Mouse (Mus musculus): Measurements from ENCODE around the gene Serpind1. TPM values are rescaled to one million over a fixed set of nuclear protein-coding genes. Genes with fewer than 3 reads are reported as not detected.

The Serpind1 gene
- polyA plus RNA-seq (2015; fragmentation: Nextera tagmentation; extraction: Ambion mirVana) = 0.68 and 1.1 TPM in 2 replicates

DNA sequence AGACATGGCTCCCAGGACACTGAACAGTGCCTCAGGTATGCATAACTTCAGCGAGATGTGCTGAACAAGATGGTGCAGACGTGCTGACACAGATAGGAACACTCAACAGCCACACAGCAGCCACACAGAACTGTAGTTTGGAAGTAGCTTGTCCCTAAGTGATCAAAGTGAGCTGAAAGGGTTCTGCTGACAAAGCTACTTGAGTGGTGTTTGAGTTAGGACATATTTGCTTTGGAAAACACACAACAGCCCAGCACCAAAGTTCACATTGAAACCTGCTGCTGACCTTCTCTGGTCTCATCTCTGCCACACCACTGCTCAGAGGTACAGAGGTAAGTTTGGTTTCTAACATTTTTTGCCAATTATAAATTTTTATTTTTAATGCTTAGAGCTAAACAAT is at the start of gene Serpind1:
TSS of gene Serpind1 (plus strand) at position 256 of the 400 bp plus-strand sequence.
- H3K9ac ChIP-seq = no peak within 1 kb of the TSS
- H3K4me2 ChIP-seq = no peak within 1 kb of the TSS
- no peaks in the 10 kb centered on the region for H3K9me3 ChIP-seq
- WGBS = 78% methylated on average over 2 of the region's 2 CpGs
- ATAC-seq (ENCODE audit: insufficient number of reproducible peaks, low FRiP score, low TSS enrichment, low read depth) = no peak
- no peaks in the 10 kb centered on the region for H3K27me3 ChIP-seq
- no peak within 1 kb of the TSS for H3K4me3 ChIP-seq
- peaks cover 4% of the 10 kb centered on the region; the same call in 1 of the 2 replicates for H3K36me3 ChIP-seq
- H3K4me1 ChIP-seq = no peaks in the 10 kb centered on the region
- no peak within 1 kb of the TSS for H3K27ac ChIP-seq

DNA sequence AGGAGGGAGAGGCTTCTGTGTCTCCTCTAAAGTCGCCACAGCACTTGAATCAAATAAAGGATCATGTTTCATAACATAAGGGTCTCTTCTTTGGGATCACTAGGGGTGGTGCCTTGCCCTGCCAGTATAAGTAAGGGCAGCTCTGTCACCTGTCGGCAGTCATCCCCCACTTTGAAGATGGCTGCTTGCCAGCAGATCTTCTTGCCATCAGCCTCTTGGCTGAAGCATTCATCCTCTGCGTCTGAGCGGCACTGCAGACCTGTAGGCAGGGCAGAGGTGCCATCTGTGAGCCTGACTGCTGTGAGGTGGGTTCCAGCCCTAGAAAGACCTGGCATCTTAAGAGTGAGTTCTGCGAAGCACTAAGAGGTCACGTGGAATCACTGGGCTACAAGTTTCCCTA is 48.0 kb upstream of the Serpind1 start:
- no peak overlapping the region for H3K4me3 ChIP-seq
- H3K9ac ChIP-seq = no peak overlapping the region
- no peak for ATAC-seq (ENCODE audit: insufficient number of reproducible peaks, low FRiP score, low TSS enrichment, low read depth)
- H3K27ac ChIP-seq = no peak overlapping the region
- peaks cover 11% of the 10 kb centered on the region for H3K27me3 ChIP-seq
- no peak overlapping the region for H3K4me2 ChIP-seq
- H3K4me1 ChIP-seq = peaks cover 2% of the 10 kb centered on the region
- peaks cover 79% of the 10 kb centered on the region for H3K36me3 ChIP-seq
- WGBS = 85% methylated on average over 6 of the region's 6 CpGs
- H3K9me3 ChIP-seq = no peaks in the 10 kb centered on the region

DNA sequence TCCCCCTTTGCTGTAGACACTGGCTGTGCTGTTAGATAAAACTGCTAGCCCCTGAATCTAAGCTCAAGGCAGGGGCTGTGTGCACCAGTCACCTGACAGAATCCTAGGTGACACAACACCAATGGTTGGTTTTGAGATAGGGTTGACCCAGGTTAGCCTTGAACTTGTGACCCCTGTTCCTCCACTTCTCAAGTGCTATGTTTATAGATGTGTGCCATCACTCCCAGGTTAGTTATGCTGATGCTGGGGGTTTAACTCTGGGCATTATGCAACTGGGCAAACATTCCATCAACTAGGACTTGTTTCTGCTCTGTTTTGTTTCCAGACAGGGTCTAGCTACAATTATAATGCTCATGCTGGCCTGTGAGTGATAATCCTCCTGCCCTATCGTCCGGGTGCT is 44.1 kb upstream of the Serpind1 start:
- WGBS = 85% methylated on average over 2 of the region's 2 CpGs
- no peak for ATAC-seq (ENCODE audit: insufficient number of reproducible peaks, low FRiP score, low TSS enrichment, low read depth)
- H3K36me3 ChIP-seq = peaks cover 84% of the 10 kb centered on the region

DNA sequence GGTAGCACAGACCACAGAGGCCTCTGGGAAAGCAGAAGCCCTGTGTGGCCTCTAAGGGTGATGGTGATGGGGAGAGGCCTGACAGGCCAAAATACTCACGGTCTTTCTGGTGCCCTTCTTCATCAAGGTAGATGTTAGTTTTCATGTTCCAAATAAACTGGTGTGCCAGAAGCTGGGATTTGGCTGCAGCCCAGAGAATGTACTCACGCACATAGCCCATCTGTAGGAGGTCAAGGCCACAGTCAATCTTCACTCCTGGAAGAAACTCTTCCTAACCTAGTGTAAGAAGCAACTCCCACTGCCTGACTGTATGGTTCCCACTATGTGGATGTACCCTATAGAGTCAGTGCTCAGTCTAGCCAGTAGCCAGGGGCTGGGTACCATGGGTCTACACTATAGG is 40.2 kb upstream of the Serpind1 start:
- Histone ChIP-seq H3K4me1 (no peaks in the 10 kb centered on the region), H3K27me3 (no peaks in the 10 kb centered on the region), H3K9me3 (no peaks in the 10 kb centered on the region), H3K4me3 (no peak overlapping the region), H3K9ac (no peak overlapping the region), H3K36me3 (peaks cover 67% of the 10 kb centered on the region), H3K27ac (no peak overlapping the region), H3K4me2 (no peak overlapping the region)
- 89% methylated on average over 2 of the region's 2 CpGs for WGBS
- ATAC-seq (ENCODE audit: insufficient number of reproducible peaks, low FRiP score, low TSS enrichment, low read depth) = no peak

More for the DNA sequence above, 44.1 kb upstream of the Serpind1 start:
- Histone ChIP-seq H3K27ac (no peak overlapping the region), H3K4me3 (no peak overlapping the region), H3K9me3 (no peaks in the 10 kb centered on the region), H3K4me1 (no peaks in the 10 kb centered on the region), H3K9ac (no peak overlapping the region), H3K27me3 (no peaks in the 10 kb centered on the region), H3K4me2 (no peak overlapping the region)

GRCm38 (mm10) chr16:17292751-17293150 is 38.4 kb upstream of the Serpind1 start:
- H3K27me3 ChIP-seq = no peaks in the 10 kb centered on the region
- H3K4me2 ChIP-seq = no peak overlapping the region
- H3K4me1 ChIP-seq = no peaks in the 10 kb centered on the region
- H3K9ac ChIP-seq = no peak overlapping the region
- peaks cover 68% of the 10 kb centered on the region for H3K36me3 ChIP-seq
- WGBS = 0% methylated on average over 2 of the region's 2 CpGs
- ATAC-seq (ENCODE audit: insufficient number of reproducible peaks, low FRiP score, low TSS enrichment, low read depth) = no peak
- H3K27ac ChIP-seq = no peak overlapping the region
- no peaks in the 10 kb centered on the region for H3K9me3 ChIP-seq
- no peak overlapping the region for H3K4me3 ChIP-seq

DNA sequence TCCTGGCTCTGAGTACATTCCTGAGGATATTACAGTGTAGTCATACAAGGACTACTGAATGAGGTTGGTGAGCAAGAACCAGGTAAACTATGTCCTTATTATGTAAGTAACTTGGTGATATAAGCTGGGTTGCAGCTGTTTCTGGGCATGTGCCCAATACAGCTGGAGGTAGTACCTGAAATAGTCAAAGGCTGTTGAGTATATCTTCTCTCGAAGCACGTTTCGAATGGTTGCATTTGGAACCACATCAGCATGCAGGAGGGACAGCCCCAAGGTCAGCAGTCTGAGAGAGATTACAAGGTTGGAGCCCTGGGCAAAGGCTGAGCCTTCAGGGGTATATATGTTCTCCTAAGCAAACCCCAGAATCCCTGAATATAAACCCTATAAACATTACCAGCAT is 30.4 kb upstream of the Serpind1 start:
- WGBS = 94% methylated on average over 3 of the region's 3 CpGs
- no peak overlapping the region for H3K9ac ChIP-seq
- H3K27me3 ChIP-seq = no peaks in the 10 kb centered on the region
- H3K4me3 ChIP-seq = no peak overlapping the region
- H3K4me1 ChIP-seq = no peaks in the 10 kb centered on the region
- peaks cover 90% of the 10 kb centered on the region for H3K36me3 ChIP-seq
- H3K9me3 ChIP-seq = no peaks in the 10 kb centered on the region
- H3K27ac ChIP-seq = no peak overlapping the region
- ATAC-seq (ENCODE audit: insufficient number of reproducible peaks, low FRiP score, low TSS enrichment, low read depth) = no peak
- H3K4me2 ChIP-seq = no peak overlapping the region

GRCm38 (mm10) chr16:17303521-17304245 is 27.5 kb upstream of the Serpind1 start:
- WGBS = 87% methylated on average over 5 of the region's 5 CpGs
- H3K36me3 ChIP-seq = peaks cover 83% of the 10 kb centered on the region
- no peak overlapping the region for H3K27ac ChIP-seq
- ATAC-seq (ENCODE audit: insufficient number of reproducible peaks, low FRiP score, low TSS enrichment, low read depth) = no peak
- H3K9ac ChIP-seq = no peak overlapping the region
- no peaks in the 10 kb centered on the region for H3K4me1 ChIP-seq
- no peak overlapping the region for H3K4me2 ChIP-seq
- H3K9me3 ChIP-seq = no peaks in the 10 kb centered on the region
- H3K4me3 ChIP-seq = no peak overlapping the region
- H3K27me3 ChIP-seq = no peaks in the 10 kb centered on the region

GRCm38 (mm10) chr16:17307461-17307860 is 23.7 kb upstream of the Serpind1 start:
- H3K27ac ChIP-seq = no peak overlapping the region
- H3K4me2 ChIP-seq = no peak overlapping the region
- no peak overlapping the region for H3K9ac ChIP-seq
- H3K4me3 ChIP-seq = no peak overlapping the region
- H3K9me3 ChIP-seq = no peaks in the 10 kb centered on the region
- H3K27me3 ChIP-seq = no peaks in the 10 kb centered on the region
- peaks cover 85% of the 10 kb centered on the region for H3K36me3 ChIP-seq
- 93% methylated on average over 5 of the region's 5 CpGs for WGBS
- no peak for ATAC-seq (ENCODE audit: insufficient number of reproducible peaks, low FRiP score, low TSS enrichment, low read depth)
- H3K4me1 ChIP-seq = no peaks in the 10 kb centered on the region

- WGBS = 87% methylated on average over 10 of the region's 10 CpGs
- no peak overlapping the region for H3K4me3 ChIP-seq
- H3K4me1 ChIP-seq = no peaks in the 10 kb centered on the region
- no peaks in the 10 kb centered on the region for H3K9me3 ChIP-seq
- no peaks in the 10 kb centered on the region for H3K27me3 ChIP-seq
- H3K4me2 ChIP-seq = no peak overlapping the region
- H3K36me3 ChIP-seq = peaks cover 81% of the 10 kb centered on the region
- no peak overlapping the region for H3K9ac ChIP-seq
- H3K27ac ChIP-seq = no peak overlapping the region
- no peak for ATAC-seq (ENCODE audit: insufficient number of reproducible peaks, low FRiP score, low TSS enrichment, low read depth)
Observed at GRCm38 (mm10) chr16:17309036-17309435, 22.1 kb upstream of the Serpind1 start.

DNA sequence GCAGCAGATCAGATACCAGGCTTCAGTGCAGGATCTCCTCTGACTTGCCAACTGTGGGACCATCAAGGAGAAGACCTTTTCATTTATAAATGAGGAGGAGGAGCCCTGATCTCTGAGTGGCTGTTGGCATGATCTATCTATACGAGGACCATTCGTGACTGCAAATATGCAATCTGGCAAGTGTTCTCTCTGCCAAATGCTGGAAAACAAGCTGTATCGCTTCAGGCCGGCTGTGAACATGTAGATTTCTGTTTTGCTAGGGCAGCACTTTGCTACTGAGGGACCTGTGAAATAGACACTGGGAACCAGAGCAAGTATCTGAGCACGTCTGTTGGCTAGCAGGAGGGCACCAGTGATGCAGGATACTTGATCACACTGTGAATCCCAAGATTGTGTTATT is 18.6 kb upstream of the Serpind1 start:
- 93% methylated on average over 5 of the region's 5 CpGs for WGBS

DNA sequence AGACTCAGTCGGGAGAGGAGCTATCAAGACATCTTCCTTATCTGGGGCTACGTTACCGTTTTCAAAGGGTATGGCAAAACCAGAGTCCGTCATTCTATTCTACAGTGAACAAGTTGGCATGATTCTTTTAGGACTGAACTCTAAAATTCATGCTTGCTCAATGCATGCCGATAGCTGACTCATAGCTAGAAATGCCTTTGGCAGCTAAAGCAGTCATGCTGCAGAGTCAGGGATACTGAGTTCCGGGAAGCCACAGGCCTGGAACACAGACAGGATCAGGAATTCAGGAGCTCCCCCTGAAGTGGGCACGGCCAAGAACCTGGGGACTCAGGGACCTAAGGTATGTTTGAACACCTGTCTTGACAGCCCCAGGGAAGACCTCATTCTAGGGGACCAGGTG is 14.6 kb upstream of the Serpind1 start:
- Histone ChIP-seq H3K36me3 (peaks cover 62% of the 10 kb centered on the region), H3K9ac (no peak overlapping the region), H3K9me3 (no peaks in the 10 kb centered on the region), H3K4me2 (no peak overlapping the region), H3K27me3 (no peaks in the 10 kb centered on the region), H3K4me1 (no peaks in the 10 kb centered on the region), H3K4me3 (no peak overlapping the region), H3K27ac (no peak overlapping the region)
- ATAC-seq (ENCODE audit: insufficient number of reproducible peaks, low FRiP score, low TSS enrichment, low read depth) = no peak
- WGBS = 91% methylated on average over 7 of the region's 7 CpGs

More for the DNA sequence above, 18.6 kb upstream of the Serpind1 start:
- Histone ChIP-seq H3K36me3 (peaks cover 82% of the 10 kb centered on the region), H3K27me3 (no peaks in the 10 kb centered on the region), H3K4me2 (no peak overlapping the region), H3K4me1 (no peaks in the 10 kb centered on the region), H3K9ac (no peak overlapping the region), H3K27ac (no peak overlapping the region), H3K4me3 (no peak overlapping the region), H3K9me3 (no peaks in the 10 kb centered on the region)
- no peak for ATAC-seq (ENCODE audit: insufficient number of reproducible peaks, low FRiP score, low TSS enrichment, low read depth)

GRCm38 (mm10) chr16:17321481-17321880 is 9.7 kb upstream of the Serpind1 start:
- Histone ChIP-seq H3K36me3 (peaks cover 60% of the 10 kb centered on the region), H3K9ac (no peak overlapping the region), H3K4me1 (no peaks in the 10 kb centered on the region), H3K4me2 (no peak overlapping the region), H3K27ac (no peak overlapping the region), H3K9me3 (no peaks in the 10 kb centered on the region), H3K4me3 (no peak overlapping the region), H3K27me3 (no peaks in the 10 kb centered on the region)
- 61% methylated on average over 5 of the region's 5 CpGs for whole genome bisulfite sequencing
- no peak for ATAC-seq (ENCODE audit: insufficient number of reproducible peaks, low FRiP score, low TSS enrichment, low read depth)

GRCm38 (mm10) chr16:17324745-17325144 is 6.4 kb upstream of the Serpind1 start:
- H3K9me3 ChIP-seq = no peaks in the 10 kb centered on the region
- H3K27me3 ChIP-seq = no peaks in the 10 kb centered on the region
- 88% methylated on average over 5 of the region's 5 CpGs for WGBS
- no peak for ATAC-seq (ENCODE audit: insufficient number of reproducible peaks, low FRiP score, low TSS enrichment, low read depth)
- no peak overlapping the region for H3K4me3 ChIP-seq
- no peaks in the 10 kb centered on the region for H3K4me1 ChIP-seq
- H3K4me2 ChIP-seq = no peak overlapping the region
- H3K9ac ChIP-seq = no peak overlapping the region
- peaks cover 38% of the 10 kb centered on the region for H3K36me3 ChIP-seq
- H3K27ac ChIP-seq = no peak overlapping the region

All from limb, embryonic 15.5 days (tissue).